Mouse (Mus musculus): ENCODE results near the gene Arhgap30.

DNA sequence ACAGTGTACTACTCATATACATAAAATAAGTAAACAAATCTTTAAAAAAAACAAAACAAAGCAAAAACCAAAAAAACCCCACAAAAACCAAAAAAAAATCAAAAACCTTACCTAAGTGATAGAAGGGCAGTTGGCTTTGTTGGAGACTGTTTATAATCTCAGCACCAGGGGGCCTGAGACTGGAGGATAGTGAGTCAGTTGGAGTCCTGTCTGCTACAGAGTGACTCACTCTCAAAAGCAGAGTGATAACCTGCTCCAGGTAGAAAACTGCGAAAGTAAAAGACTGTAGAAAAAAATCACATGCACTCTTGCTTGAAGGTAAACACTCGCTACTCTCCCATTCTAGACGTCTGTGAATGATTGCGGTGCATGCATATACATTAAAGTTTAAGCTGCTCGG lies 56.3 kb downstream of the Arhgap30 start:
- no peak for TF ChIP-seq POLR2A (IDR thresholded peaks at IDR 0.05; ENCODE audit: insufficient read length, low read depth)
- TF ChIP-seq CEBPB (IDR thresholded peaks at IDR 0.05; ENCODE audit: insufficient read depth, poor library complexity, severe bottlenecking), result no peak
- TF ChIP-seq POLR2AphosphoS2 (IDR thresholded peaks at IDR 0.05; ENCODE audit: insufficient read length, low read depth), result no peak
- TF ChIP-seq USF1 (IDR thresholded peaks at IDR 0.05; ENCODE audit: low read depth), result no peak
- TF ChIP-seq MYOG (IDR thresholded peaks at IDR 0.05; ENCODE audit: control insufficient read depth in 1 of 3, insufficient read depth in 1 of 3, insufficient read length in 2 of 3, low read depth in 2 of 3), result no peak
- TF ChIP-seq MAX (IDR thresholded peaks at IDR 0.05; ENCODE audit: low read depth), result no peak
- no peak for TF ChIP-seq TCF3 (IDR thresholded peaks at IDR 0.05; ENCODE audit: insufficient read length, low read depth)
- no peak for TF ChIP-seq E2F4 (IDR thresholded peaks at IDR 0.05; ENCODE audit: insufficient read depth)

Data from myocyte (in vitro differentiated cells).